Mouse (Mus musculus) embryo, embryonic 11.5 days (tissue): ENCODE data around the gene Ppp2r5c.

Experiments used
- DNase-seq: peaks from one replicate; pipeline ENCODE4 v3.0.0-alpha.2; 2012; ENCODE audit warnings: low read depth, low spot score

Gene Ppp2r5c

GRCm38 (mm10) chr12:110608460-110609152 lies 161.7 kb downstream of the Ppp2r5c start:
- DNase-seq: no peak

GRCm38 (mm10) chr12:110609153-110609497 lies 162.2 kb downstream of the Ppp2r5c start:
- no peak for DNase-seq

DNA sequence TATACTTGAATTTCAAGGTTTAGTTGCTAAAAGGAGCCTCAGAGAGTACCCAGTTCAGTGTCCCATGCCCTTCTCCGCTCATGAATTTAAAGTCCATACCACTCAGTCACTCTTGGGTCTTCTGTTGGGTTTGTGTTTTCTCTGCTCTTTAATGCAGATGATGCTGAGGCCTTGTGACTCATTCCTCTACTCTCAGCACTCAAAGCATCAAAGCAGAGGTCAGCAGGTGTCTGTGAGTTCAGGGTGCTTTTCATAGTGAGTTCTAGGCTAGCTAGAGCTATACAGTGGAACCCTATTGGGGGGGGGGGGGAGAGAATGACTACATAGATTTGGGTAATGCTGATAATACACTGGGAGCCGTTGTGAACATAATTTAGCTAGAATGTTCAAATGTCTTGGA lies 163.8 kb downstream of the Ppp2r5c start:
- no peak for DNase-seq

DNA sequence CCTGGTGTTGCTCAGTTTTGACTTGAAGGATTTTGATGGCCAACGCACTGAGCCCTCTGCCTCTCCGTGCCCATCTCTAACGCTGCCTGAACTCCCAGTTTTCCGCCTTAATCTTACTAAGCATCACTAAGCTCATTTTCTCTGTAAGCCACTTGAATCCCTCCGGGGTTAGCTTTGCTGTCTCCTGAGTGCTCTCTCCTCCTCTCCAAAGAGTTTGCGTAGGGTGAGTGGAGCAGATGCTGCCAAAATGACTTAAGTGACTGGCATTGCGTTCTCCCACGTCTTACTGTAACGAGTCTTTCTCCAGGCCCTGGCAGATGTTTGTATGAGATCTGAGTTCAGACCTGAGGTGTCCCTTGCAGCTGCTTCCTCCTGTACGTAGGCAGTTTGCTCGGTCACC lies 183.1 kb downstream of the Ppp2r5c start:
- no peak for DNase-seq
